Mouse (Mus musculus): Measurements from ENCODE around the gene Artn.

The Artn gene

DNA sequence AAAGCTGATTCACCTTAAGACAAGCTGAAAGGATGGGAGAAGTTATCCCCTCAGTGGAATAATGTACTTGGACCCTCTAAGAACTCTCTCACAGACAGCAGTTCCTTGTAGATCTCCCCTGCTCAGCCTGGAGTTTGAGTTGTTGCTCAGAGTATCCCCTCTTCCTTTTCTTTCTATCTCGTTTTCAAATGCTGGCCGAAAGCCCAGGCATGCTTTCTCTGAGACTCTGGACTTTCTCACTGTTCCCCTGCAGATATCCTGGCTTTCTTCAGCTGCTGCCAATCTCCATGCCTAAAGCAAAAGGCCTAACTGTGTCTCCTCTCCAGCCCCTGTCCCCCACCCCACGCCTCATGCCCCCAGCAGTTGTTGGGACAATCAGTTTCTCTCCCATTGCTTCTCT is 11.3 kb downstream of the Artn start:
- DNase-seq = peak; percentile 34 to 68

DNA sequence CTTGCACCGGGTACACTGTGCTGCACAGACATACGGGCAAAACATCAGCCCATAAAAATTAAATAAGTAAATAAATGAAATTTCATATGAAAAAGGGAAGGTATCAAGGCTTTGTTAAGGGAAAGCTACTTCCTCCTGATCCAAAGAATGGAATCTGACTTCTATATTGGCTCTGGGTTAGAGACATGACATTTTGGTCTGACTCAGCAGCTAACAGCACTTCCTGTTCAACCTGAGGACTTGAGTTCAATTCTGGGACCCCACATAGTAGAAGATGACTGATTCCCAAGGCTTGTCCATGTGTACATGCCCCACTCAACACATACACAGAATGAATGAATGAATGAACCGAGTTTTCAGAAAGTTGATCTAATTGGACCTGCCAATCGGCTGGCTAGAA is 11.7 kb downstream of the Artn start:
- DNase-seq = no peak

DNA sequence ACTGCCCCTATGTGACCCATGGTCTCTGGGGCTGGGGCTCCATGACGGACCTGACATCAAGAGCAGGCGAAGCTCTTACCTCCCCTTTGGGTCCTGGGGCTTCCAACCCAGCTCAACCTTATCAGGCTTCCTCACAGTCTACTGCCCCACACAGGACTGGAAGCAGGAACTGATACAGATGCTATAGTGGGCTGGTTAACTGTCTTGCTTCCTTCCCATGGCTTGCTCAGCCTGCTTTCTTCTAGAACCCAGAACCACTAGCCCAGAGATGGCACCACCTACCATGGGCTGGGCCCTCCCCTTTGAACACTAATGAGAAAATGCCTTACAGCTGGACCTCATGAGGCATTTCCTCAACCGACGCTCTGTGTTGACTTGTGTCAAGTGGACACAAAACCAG is 12.2 kb downstream of the Artn start:
- DNase-seq = no peak

DNA sequence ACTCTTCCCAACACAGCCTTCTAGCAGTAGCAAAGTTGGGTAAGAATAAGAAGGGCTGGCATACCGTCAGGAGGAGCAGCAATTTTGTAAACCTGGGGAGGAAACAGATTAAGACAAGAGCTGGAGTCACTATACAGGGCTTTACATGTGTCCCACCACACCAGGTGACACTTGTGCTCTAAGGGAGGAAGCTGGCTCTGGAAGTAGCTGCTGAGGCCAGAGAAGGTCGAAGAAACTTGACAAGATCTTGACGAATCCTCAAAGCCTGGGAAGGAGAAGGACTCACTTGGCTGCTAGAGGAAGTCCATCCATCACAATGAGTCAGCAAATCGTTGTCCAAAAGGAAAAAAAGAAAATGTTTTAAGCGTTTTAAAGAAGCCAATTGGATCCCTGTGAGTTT is 13.2 kb downstream of the Artn start:
- no peak for DNase-seq

DNA sequence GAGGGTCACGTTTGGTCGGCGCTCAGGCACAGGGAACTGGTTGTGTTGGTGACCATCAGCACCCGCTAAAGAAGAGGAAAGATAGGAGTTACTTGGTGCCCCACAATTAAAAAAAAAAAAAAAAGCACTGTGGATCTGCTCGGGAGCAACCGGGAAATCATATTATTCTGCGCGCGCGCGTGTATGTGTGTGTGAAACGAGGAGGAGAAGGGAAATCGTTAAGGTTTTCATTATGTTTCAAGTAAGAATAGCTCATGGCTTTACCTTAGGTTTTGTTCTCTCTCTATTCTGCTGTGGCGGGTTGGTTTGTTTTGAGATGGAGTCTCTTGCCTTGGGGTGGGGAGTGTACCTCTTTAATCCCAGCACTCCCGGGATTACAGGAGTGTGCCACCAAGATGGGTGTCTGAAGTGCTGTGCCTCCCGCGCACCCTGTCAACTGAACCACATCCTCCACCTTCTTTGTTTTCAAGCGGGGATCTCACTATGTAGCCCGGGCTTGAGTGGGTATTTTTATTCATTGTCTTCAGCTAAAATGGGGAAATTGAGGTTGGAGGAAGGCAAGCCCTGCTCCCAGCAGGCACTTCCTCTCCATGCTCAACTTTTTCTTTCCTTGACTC is 14.0 kb downstream of the Artn start:
- peak in 1 of 2 experiments; percentile 31 for DNase-seq

DNA sequence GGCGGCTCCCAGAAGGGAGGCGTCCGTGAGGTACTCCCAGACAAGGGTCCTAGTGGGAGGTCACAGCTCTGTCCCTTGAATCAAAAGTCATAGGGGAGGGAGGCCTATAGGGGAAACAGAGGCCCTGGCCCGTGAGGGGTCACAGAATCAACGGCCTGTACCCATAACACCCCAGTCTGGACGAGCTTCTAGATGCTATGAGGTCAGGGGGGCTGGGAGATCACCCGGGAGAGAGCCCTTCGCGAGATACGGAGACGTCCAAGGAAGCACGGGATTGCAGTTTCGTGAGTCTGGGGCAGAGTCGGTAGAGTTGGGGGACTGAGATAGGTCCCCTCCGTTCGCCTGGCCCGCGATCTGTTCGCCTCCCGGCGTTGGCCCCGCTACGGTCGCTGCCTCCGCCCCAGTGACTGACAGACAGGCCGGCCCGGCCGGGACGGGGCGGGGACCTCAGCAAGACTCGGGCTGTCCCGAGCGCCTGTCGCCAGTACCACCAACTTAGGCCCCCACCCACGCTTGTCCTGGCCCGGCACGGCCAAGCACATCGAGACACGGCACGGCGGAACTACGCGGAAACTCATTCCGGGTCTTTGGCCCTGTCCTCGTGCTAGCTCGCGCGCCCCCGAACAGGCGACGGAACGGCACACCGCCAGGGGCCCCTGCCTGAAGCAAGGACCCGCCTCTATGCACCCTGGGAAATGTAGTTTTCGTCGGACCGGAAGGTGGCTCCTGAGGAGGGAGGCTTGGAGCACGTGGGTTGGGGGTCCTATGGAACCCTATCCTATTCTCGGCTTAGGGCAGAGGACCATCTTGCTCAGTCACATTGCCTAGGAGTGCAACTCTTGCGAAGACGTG is 14.7 kb downstream of the Artn start, which contains the start of gene Ipo13:
Gene Ipo13, minus strand, starts transcription at position 409 of the 852 bp plus-strand sequence.
- DNase-seq = peak; percentile 90 to 95

DNA sequence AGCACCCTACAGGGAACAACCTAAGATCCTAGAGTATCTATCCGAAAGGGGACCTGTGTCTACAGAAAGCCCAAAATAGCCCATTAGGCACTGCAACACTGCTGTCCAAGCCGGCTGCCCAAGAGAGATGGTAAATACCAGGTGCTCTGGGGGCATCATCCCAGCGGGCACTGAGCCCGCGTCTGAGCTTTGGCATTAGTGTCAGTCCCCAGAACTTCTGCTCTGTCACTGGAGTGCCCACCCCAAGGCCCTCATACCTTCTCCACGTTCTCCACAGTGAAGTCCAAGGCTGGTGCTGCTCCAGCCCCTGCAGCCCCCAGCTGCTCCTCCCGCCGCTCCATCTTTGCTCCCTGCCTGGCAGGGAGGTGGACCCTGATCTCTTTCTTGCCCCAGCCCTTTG is 15.5 kb downstream of the Artn start:
- DNase-seq = no peak

DNA sequence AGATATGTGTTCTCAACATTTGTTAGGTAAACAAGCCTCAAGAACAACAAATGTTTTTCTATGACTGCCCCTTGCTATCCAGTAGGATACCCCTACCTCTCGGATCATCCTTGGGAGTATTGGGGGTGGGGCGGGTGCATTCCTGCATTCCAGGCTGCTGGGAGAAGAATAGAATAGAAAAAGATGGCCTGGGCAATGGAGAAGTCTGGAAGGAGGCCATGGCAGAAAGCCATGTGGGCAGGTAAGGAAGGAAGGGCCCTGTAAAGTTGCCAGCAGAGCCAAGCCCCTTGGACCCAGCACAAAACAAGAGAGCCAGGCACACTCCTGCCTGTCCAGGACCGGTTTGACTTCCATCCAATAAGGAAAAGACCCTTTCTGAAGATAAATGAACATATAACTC is 16.1 kb downstream of the Artn start:
- peak; percentile 77 to 85 for DNase-seq

DNA sequence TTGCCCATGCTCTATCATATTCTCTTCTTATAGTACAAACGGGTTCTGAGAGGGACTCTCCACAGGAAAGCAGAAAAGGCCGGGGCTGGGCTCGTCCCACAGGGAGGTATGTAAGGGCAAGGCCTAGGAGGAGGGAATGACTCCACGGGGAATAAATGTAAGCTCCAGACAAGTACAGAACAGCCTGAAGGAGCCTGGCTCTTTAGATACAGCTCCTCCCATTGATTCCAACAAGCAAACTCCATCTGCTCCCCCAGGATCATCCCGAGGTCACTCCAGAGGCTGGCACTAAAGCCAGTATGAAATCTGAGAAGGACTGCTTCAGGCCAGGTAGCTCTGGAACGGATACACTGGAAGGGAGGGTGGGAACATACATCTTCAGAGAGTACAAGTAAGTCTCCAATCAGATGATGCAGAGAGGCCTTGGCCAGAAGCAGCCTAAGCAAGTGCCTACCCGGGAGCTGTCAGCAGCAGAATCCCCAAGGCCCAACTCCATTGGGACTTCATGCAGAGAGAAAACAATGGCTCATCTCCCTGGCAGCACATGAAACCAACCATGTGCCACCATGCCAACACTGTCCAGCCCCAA is 16.8 kb downstream of the Artn start:
- no peak for DNase-seq

DNA sequence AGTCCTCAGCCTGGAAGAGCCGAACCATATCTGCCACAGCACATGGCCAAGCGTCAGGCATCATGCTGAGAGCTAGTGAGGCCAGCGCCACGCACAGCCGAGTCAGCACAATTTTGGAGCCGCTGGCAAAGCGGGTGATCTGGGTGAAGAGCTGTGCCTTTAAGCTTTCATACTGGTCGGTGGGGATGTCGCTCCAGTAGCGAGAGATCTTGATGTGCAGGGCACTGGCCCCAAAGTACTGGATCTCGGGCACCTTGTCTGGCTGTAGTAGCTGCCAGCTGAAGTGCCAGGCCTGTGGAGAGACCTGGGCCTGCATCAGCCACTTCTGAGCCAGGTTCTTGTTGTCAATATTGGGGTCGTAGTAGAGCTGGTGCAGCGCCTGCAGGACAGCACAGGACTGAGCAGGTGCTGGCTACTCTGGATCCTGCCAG is 17.4 kb downstream of the Artn start:
- no peak for DNase-seq

DNA sequence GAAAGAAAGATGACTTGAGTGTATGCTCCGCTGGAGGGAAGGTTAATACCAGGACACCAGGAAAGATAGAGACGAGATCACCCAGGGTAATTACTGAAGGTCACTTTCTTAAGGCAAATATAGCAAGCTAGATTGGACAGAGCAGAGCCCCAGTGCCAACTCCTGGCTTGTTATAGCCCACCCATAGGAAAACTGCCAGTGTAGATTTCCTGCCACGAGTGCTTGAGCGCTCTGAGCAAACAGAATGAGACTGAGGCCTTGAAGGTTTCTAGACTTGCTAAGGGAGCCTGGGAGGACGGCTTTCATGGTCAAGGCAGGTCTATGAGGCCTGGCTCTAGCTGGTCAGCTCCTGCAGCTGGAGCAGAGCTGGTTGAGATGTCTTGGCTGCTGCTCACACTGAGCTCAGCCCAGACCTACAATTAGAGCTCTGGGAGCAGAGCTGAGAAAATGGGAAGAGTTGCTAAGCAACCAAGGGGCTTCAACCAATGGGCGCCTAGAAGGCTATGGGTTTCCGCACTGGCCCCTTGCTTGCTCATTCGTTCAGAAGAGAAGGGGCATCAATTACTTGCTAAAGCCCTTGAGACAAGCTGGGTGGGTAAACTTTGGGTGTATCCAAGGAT is 20.6 kb downstream of the Artn start:
- DNase-seq = no peak

DNA sequence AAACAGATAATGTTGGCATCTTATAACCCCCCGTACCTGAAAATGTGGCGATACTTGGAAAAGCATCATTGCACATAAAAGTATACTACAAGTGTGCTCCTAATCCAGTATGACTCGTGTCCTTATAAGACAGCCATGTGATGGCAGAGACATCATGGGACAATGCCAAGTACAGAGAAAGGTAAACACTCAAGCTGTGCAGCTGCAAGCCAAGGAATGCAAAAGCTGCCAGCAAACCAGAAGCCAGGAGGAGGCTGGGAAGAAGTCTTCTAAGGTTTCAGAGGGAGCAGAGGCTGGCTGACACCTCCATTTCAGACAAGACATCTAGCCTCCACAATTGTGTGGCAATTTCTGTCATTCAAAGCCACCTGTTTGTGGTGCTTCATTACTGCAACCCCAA is 23.4 kb downstream of the Artn start:
- DNase-seq = peak in 1 of 2 experiments; percentile 24

DNA sequence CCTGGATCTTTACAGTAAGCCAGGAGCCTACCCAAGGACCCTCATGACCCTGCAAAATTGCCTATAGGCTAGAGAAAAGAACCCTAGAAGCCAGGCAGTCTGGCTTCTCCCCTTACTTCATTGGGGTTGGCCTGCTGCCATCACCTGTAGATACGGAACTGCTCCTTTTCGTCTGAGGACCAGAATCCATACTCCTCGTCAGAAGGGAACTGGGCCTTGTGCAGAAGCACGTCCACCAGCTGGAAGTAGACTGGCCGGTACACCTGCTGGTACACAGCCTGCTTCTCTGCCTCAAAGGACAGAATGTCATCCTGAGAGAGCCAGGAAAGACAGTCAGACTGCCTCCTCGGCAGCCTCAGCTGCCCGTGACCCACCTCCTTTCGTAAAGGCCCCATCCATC is 24.8 kb downstream of the Artn start:
- no peak for DNase-seq

DNA sequence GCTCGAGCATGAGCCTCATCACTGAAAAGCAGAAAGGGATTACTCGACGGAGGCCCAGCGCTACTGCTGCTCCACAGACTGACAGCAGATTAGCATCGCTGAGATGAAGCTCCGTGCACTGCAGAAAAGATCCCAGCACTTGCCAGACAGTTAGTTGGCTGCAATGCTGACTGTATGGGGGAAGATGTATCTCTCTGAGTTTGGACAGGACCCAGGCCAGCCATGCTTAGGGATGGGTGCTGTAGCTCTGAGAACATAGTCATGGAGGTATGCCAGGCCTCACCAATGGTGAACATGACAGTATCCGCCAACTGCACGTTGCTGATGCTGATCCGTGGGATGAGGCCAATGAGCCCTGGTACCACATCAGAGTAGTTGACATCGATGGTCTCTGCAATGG is 25.5 kb downstream of the Artn start:
- no peak for DNase-seq

DNA sequence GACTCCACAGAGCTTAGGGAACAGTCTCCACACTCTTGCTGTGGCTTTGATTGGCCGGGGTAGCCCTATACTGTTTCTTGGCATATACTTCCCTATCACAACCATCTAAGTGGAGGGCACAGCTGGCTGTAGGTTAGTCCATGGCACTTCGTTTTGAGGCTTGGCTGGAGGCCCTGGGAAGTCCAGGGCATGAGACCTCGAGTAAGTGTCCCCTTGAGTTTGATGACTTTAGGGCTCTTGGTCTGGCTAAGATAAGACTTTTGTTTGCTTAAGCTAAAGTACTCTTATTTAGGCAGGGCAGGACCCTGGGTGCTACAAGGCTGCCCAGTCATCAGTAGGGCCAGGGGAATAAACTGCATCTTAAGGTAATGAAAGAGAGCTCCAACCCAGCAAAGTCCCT is 31.5 kb downstream of the Artn start:
- no peak for DNase-seq

DNA sequence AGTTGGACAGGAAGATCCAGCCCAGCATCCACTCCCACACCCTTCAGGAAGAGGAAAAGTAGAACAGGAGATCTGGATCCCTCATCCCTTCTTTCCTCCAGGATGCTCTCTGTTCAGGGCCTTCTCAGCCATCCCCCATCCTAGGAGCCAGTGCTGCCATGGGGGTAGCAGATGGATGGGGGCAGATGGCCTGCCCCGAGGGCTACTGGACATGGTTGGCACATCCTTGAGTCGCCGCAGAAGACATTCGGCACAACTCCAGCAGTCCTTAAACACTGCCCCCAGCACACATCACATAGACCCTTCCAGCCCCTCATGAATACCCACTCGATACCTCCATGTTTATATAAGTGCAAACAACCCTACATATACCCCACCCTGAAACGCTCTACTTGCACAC is 33.5 kb downstream of the Artn start:
- no peak for DNase-seq

DNA sequence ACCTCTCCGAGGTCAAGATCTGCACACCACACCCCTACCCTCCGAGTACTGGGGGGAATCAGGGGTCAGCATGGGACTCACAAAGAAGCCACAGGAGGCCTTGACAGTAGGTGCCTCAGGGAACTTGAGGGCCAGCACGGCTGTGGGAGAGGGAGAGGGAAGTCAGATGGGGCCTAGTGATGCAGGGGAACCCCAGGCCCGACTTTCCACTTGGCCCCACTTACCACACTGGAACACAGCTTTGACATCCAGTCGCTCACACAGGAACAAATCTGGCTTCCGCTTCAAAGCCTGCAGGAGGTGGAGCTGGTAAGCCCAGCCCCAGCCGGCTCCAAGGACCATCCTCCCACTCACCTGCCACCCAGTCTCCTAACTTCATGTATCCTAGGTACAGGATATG is 34.2 kb downstream of the Artn start:
- DNase-seq = no peak

DNA sequence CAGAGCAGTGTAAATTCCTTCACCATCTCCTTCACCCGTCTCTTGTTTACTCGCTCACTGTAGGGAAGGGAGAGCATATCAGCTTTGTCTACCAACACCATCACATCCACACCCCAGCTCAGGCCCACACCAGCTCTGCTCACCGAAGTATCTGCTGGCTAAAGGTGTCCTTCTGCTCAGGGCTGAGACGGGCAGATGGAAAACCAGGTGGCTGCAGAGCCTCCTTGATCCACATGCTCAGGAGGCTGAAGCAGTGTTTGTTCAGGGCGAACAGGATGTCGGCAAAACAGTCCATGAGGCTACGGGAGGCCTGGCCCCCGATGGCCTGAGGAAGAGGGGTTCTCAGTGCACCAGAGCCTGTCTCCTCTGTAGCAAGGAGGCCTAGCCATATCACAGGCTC is 35.0 kb downstream of the Artn start:
- DNase-seq = no peak

DNA sequence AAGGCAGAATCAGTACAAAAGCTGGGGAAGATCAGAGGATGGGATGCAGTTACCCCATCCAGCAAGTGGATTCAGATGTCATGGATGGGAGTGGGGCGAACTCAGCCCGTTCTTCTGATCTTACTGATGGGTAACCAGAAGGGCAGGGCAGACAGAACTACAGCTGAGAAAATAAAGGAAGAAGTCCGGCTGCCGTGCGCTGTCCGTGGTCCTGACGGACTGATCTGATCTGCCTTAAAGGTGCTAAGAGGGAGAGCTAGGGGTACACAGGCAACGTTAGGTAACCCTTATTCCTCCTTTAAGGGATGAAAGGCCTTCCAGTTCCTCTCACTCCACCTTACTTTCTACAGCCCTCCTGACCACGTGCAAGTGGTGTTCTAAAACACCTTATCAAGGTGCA is 36.2 kb downstream of the Artn start:
- DNase-seq = peak; percentile 59 to 90

DNA sequence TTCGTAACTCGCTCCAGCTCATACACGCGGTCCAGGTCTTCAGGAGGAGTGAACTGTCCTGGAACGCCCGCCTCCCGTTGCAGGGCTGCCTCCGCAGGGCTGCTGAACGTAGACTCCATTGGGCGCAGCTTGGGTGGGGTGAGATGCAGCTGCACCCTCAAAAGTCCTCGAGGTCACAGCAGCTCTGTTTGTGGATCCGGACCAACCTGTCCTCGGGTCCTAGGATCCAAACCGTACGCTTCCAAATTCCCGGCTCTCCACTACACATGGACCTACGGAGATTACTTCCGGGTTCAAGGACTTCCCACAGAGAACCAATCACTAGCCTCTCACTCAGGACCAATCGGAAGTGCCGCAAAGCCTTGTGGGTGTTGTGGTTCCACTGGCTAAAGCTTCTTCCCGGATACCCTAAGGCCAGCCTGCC is 37.8 kb downstream of the Artn start, which contains the start of gene Dph2:
Gene Dph2, minus strand, starts transcription at position 295 of the 424 bp plus-strand sequence.
- peak; percentile 89 to 92 for DNase-seq

DNA sequence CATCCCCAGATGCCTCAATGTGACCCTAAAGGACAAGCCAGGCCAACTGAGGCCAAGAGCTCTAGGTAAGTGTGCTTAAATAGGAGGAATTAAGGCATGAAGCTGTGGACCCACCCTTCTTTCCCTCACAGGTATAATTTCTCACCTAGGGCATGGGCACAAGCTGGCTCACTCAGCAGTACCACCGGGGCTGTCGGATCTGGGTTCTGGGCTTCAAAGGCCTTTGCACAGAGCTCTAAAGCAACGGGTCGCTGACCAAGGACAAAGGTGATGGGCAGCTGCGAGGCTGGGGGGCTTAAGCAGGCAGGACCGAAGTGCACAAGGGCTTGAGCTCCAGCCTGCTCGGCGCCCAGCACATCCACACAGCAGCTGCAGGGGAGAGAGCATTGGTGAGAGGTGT is 38.8 kb downstream of the Artn start:
- DNase-seq = no peak

DNA sequence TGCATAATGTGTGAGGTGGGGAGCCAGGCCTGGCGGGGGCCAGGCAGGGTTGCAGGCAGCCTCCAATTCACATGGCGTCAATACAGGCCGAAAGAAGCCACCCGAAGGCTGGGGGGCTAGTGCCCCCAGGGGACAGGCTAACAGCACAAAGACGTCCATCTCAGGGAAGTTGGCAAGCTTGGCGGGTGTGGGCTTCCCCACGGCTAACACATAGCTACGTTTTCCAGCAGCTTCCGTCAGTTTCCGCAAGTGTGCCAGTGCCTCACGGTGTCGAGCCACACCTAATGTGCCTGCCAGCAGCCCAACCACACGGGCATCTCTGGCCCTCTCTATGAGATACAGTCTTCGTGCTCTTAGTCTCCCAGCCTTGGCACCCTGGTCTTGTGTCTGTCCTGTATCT is 39.5 kb downstream of the Artn start:
- no peak for DNase-seq

DNA sequence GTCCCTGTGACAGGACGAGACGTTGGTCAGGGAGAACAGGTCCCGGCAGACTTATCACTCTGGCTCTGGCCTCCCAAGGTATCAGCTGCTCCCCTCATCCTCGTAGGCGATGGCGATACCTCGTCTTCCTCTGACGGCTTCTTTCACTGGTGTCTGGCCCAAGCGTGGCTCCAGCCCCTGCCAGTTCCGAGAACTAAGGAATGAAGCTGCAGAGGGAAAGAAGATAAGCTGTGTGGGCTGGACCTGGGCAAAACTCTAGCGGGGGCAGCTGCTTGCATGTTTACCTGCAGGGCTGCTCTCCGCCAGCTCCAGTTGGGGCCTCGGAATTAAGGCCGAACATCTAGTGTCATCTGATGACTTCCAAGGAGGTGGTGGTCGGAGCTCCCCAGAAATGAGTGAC is 40.1 kb downstream of the Artn start:
- no peak for DNase-seq

DNA sequence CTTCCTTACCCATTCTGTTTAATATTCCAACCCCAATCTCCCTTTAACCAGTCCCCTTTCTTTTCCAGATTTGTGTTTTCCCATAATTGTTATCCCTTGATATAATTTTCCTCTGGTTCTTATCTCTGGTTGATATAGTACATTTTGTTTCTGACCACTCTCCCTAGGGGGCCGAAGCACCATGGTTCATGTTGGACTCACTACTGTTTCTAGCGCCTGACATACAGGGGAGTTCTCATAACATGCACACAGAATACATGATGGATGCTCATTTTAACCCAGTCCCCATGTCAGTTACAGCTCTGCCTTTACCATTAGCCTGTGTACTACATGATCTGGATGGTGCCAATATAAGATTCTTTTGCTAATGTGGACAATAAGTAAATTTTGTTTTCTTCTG is 41.6 kb downstream of the Artn start:
- DNase-seq = no peak
